Mouse (Mus musculus): ENCODE results near the gene Clec5a. TPM values are rescaled to one million over a fixed set of nuclear protein-coding genes. Genes with fewer than 3 reads are reported as not detected.
"Not testable (repeated sequence)": the region's sequence is repeated elsewhere in the genome, so short reads cannot be mapped to it uniquely, and the experiment has no call there.

Clec5a gene
- polyA plus RNA-seq, 1 experiment from 2014 or later = 0.42 TPM

DNA sequence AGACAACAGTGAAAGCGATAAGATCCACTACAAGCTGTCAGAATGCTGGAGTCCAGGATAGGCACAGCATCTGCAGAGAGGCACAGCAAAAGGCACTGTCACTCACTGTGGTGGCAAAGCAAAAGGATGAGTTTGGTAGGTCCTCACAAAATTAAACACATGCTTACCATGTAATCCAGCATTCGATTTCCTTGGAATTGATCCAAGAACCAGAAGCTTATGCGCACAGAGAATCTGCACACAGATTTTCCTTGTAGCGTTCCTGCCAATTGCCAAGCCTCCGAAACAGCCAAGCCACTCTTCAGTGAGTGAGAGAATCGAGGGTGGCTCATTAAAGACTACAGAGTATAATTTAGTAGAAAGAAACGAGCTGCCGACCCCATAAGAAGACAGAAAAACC is 24.6 kb upstream of the Clec5a start:
- ATAC-seq (replicated peaks; ENCODE audit: low FRiP score, low read depth) = no peak
- TF ChIP-seq CTCF (IDR thresholded peaks at IDR 0.05; ENCODE audit: low read depth) = no peak
- no peak for DNase-seq (ENCODE audit: low spot score)
- Histone ChIP-seq H3K4me2 (ENCODE audit: low read length) (no peak overlapping the region), H3K4me3 (replicated peaks; ENCODE audit: low read depth, low read length) (no peak overlapping the region), H3K27me3 (ENCODE audit: insufficient read depth, low read length) (no peaks in the 10 kb centered on the region), H3K9me3 (replicated peaks; ENCODE audit: low read length) (no peaks in the 10 kb centered on the region), H3K9ac (ENCODE audit: low read depth, low read length) (no peak overlapping the region), H3K36me3 (ENCODE audit: insufficient read depth, low read length) (no peaks in the 10 kb centered on the region), H3K4me1 (replicated peaks; ENCODE audit: insufficient read depth, low read length) (no peaks in the 10 kb centered on the region), H3K27ac (no peak overlapping the region)
- WGBS = 81% methylated on average over 8 of the region's 8 CpGs

DNA sequence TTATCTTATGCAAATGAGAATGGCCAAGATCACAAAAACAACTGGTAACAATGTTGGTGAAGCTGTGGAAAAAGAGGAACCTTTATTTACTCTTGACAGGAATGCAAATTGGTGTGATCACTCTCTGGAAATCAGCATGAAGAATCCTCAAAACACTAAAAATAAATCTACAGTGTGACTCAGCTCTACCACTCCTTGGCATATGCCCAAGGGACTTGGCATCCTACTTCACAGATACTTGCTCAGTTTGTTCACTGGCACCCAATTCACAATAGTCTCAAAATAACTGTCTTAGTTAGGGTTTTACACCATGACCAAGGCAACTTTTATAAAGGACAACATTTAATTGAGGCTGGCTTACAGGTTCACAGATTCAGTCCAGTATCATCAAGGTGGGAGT is 21.8 kb upstream of the Clec5a start:
- H3K4me3 ChIP-seq (replicated peaks; ENCODE audit: low read depth, low read length) = no peak overlapping the region
- no peak for ATAC-seq (replicated peaks; ENCODE audit: low FRiP score, low read depth)

DNA sequence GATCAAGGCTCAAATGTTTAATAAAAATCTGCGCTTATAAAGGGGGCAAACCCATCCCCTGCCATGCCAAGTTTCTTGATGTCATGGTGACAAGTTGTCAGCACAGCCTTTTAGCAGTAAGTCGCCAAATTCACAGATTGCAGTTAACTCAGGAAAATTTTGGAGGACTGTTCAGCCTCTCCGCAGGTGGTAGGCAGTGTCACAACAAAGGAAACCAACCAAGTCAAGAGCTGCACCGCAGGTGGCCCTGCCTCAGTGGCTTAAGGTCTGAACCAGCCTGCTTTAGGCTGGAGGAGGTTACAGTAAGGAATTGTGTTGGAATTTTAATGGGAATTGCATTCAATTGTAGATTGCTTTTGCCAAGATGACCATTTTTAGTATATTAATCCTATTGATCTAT is 12.9 kb upstream of the Clec5a start:
- H3K4me2 ChIP-seq (ENCODE audit: low read length); ATAC-seq (replicated peaks; ENCODE audit: low FRiP score, low read depth); H3K9me3 ChIP-seq (replicated peaks; ENCODE audit: low read length); H3K4me1 ChIP-seq (replicated peaks; ENCODE audit: insufficient read depth, low read length); H3K27me3 ChIP-seq (ENCODE audit: insufficient read depth, low read length); H3K9ac ChIP-seq (ENCODE audit: low read depth, low read length); DNase-seq (ENCODE audit: low spot score); H3K27ac ChIP-seq; H3K4me3 ChIP-seq (replicated peaks; ENCODE audit: low read depth, low read length); H3K36me3 ChIP-seq (ENCODE audit: insufficient read depth, low read length): not testable (repeated sequence)
- WGBS = 40% methylated on average over 4 of the region's 4 CpGs

More for the DNA sequence above, 21.8 kb upstream of the Clec5a start:
- H3K27ac ChIP-seq = no peak overlapping the region
- no peak for TF ChIP-seq CTCF (IDR thresholded peaks at IDR 0.05; ENCODE audit: low read depth)
- H3K9ac ChIP-seq (ENCODE audit: low read depth, low read length) = no peak overlapping the region
- no peak overlapping the region for H3K4me2 ChIP-seq (ENCODE audit: low read length)
- no peaks in the 10 kb centered on the region for H3K4me1 ChIP-seq (replicated peaks; ENCODE audit: insufficient read depth, low read length)
- H3K9me3 ChIP-seq (replicated peaks; ENCODE audit: low read length) = no peaks in the 10 kb centered on the region
- no peaks in the 10 kb centered on the region for H3K36me3 ChIP-seq (ENCODE audit: insufficient read depth, low read length)
- no peaks in the 10 kb centered on the region for H3K27me3 ChIP-seq (ENCODE audit: insufficient read depth, low read length)
- DNase-seq (ENCODE audit: low spot score) = no peak

DNA sequence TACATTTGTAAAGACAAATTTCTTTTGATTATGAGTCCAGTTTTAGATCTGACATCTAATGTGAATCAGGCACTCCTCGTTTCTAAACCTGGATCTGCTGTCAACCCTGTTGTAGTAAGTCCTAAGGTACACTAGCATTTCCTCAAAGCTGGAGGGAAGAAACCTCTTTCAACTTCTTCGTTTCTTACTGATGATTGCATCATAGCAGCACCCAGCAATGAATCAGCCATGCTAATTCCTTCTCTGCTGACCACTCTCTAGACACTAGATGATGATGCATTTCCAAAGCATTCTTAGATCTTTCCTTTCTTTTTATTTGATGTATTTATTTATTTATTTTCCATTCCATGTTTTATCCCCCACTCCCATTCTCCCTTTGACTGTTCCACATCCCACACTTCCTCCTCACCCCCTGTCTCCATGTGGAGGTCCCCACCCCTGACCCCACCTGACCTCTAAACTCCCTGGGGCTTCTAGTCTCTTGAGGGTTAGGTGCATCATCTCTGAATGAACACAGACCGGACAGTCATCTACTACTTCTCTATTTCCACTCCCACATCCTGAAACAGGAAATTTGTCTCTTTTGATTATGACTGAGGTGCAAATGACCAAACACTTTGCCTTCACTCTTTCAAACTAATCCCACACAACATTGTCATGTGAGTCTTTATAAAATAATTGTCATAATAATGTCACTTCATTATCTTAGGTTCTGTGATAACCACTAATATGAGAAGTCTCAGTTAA is 9.4 kb upstream of the Clec5a start:
- TF ChIP-seq CTCF (IDR thresholded peaks at IDR 0.05; ENCODE audit: low read depth) = no peak
- ATAC-seq (replicated peaks; ENCODE audit: low FRiP score, low read depth) (no peak), DNase-seq (ENCODE audit: low spot score) (no peak)
- no peaks in the 10 kb centered on the region for H3K4me1 ChIP-seq (replicated peaks; ENCODE audit: insufficient read depth, low read length)
- no peaks in the 10 kb centered on the region for H3K27me3 ChIP-seq (ENCODE audit: insufficient read depth, low read length)
- 65% methylated on average over 3 of the region's 3 CpGs for WGBS
- H3K27ac ChIP-seq = no peak overlapping the region
- H3K9me3 ChIP-seq (replicated peaks; ENCODE audit: low read length) = no peaks in the 10 kb centered on the region
- H3K36me3 ChIP-seq (ENCODE audit: insufficient read depth, low read length) = no peaks in the 10 kb centered on the region
- no peak overlapping the region for H3K4me3 ChIP-seq (replicated peaks; ENCODE audit: low read depth, low read length)
- H3K4me2 ChIP-seq (ENCODE audit: low read length) = no peak overlapping the region
- no peak overlapping the region for H3K9ac ChIP-seq (ENCODE audit: low read depth, low read length)

DNA sequence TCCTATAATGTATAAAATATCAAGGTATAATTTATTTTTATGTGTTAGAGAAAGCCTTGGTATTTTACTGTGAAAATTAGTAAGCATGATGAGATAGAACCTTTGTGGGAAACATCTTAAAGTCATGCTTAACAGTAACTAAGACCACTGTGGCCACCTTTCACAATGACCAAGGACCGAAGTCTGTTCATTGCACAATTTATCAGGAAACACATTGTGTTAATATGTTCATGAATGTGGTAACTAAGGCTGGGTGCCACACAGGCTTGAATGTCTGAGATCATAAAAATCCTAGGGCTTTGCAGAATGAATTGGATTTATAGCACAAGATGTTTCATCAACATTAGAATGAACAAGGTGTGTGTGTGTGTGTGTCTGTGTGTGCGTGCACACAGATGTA is 2.7 kb upstream of the Clec5a start:
- Histone ChIP-seq H3K27ac (no peak overlapping the region), H3K4me3 (replicated peaks; ENCODE audit: low read depth, low read length) (no peak overlapping the region), H3K9ac (ENCODE audit: low read depth, low read length) (no peak overlapping the region), H3K4me1 (replicated peaks; ENCODE audit: insufficient read depth, low read length) (no peaks in the 10 kb centered on the region), H3K4me2 (ENCODE audit: low read length) (no peak overlapping the region), H3K9me3 (replicated peaks; ENCODE audit: low read length) (no peaks in the 10 kb centered on the region), H3K27me3 (ENCODE audit: insufficient read depth, low read length) (no peaks in the 10 kb centered on the region), H3K36me3 (ENCODE audit: insufficient read depth, low read length) (no peaks in the 10 kb centered on the region)
- 91% methylated on average over 2 of the region's 2 CpGs for WGBS
- no peak for ATAC-seq (replicated peaks; ENCODE audit: low FRiP score, low read depth)
- no peak for TF ChIP-seq CTCF (IDR thresholded peaks at IDR 0.05; ENCODE audit: low read depth)
- DNase-seq (ENCODE audit: low spot score) = no peak

DNA sequence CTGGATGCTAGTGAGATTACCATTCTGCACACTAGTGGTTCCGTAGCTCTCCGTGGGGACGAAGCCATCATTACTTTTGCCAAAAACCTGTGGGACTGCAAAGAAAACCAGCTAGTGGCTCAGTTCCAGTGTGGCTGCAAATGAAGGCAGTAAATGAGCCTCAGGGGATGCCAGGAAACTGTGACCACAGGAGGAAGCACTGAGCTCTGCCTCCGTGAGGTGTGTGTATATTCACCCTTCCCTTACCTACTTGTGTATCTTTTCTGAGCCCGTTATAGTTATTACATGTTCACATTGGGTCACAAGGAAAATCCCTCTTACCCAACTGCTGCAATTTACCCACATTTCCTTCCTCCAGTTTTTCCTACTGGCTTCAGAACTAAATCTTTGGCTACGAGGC is 1.3 kb downstream of the Clec5a start:
- Histone ChIP-seq H3K27ac (no peak overlapping the region), H3K9me3 (replicated peaks; ENCODE audit: low read length) (no peaks in the 10 kb centered on the region), H3K36me3 (ENCODE audit: insufficient read depth, low read length) (no peaks in the 10 kb centered on the region), H3K4me1 (replicated peaks; ENCODE audit: insufficient read depth, low read length) (no peaks in the 10 kb centered on the region), H3K4me2 (ENCODE audit: low read length) (no peak overlapping the region), H3K9ac (ENCODE audit: low read depth, low read length) (no peak overlapping the region), H3K27me3 (ENCODE audit: insufficient read depth, low read length) (no peaks in the 10 kb centered on the region), H3K4me3 (replicated peaks; ENCODE audit: low read depth, low read length) (no peak overlapping the region)
- TF ChIP-seq CTCF (IDR thresholded peaks at IDR 0.05; ENCODE audit: low read depth) = no peak
- 81% methylated on average over 6 of the region's 6 CpGs for WGBS
- ATAC-seq (replicated peaks; ENCODE audit: low FRiP score, low read depth) (no peak), DNase-seq (ENCODE audit: low spot score) (no peak)

DNA sequence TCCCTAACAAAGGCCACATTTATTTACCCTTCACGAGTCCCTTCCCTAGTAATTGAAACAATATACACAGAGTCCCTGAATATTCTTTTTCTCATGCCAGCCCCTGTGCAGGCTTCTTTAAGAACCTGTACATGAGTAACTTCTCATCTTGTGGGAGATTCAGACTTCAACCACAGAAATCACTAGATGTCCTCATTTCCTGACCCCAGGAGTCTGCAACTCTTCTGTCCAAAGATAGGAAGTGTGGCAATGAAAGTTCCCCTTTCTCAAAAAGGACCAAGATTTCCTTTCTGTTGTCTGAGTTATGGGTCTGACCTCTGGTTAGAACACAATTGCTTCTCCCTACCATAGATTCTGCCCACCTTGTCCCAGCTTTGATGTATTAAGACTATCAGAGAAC is 9.3 kb downstream of the Clec5a start:
- Histone ChIP-seq H3K27ac (no peak overlapping the region), H3K9ac (ENCODE audit: low read depth, low read length) (no peak overlapping the region), H3K36me3 (ENCODE audit: insufficient read depth, low read length) (no peaks in the 10 kb centered on the region), H3K4me2 (ENCODE audit: low read length) (no peak overlapping the region), H3K4me1 (replicated peaks; ENCODE audit: insufficient read depth, low read length) (no peaks in the 10 kb centered on the region), H3K27me3 (ENCODE audit: insufficient read depth, low read length) (no peaks in the 10 kb centered on the region), H3K9me3 (replicated peaks; ENCODE audit: low read length) (no peaks in the 10 kb centered on the region), H3K4me3 (replicated peaks; ENCODE audit: low read depth, low read length) (no peak overlapping the region)
- WGBS = 77% methylated on average over 1 of the region's 1 CpGs
- TF ChIP-seq CTCF (IDR thresholded peaks at IDR 0.05; ENCODE audit: low read depth) = no peak
- DNase-seq (ENCODE audit: low spot score) (no peak), ATAC-seq (replicated peaks; ENCODE audit: low FRiP score, low read depth) (no peak)
